Mouse (Mus musculus) limb, embryonic 15.5 days (tissue): ENCODE measurements around the gene Macrod1. TPM values are rescaled to one million over a fixed set of nuclear protein-coding genes. Genes with fewer than 3 reads are reported as not detected.

Experiments used
- ATAC-seq: fragments of 200-750 bp; cut with Nextera tagmentation; 2 replicates; pipeline ENCODE4 v1.8.0; 2017; ENCODE audit warnings: low read depth, moderate TSS enrichment; ENCODE audit not compliant: insufficient number of reproducible peaks, low FRiP score, low TSS enrichment
- H3K27ac ChIP-seq: fragments of 300-500 bp; sonication (generic); 2 replicates; pipeline ENCODE4 v1.5.1; 2015; ENCODE audit warnings: moderate library complexity, mild to moderate bottlenecking, inconsistent platforms
- H3K27me3 ChIP-seq: fragments of 300-500 bp; sonication (generic); 2 replicates; pipeline ENCODE4 v1.6.1; 2015; ENCODE audit warnings: inconsistent platforms
- H3K36me3 ChIP-seq: fragments of 300-500 bp; sonication (generic); 2 replicates; pipeline ENCODE4 v1.6.1; 2015; ENCODE audit warnings: inconsistent platforms
- H3K4me1 ChIP-seq: fragments of 300-500 bp; sonication (generic); 2 replicates; pipeline ENCODE4 v1.6.1; 2015; ENCODE audit warnings: inconsistent platforms
- H3K4me2 ChIP-seq: fragments of 300-500 bp; sonication (generic); 2 replicates; pipeline ENCODE4 v1.6.1; 2015; ENCODE audit warnings: mild to moderate bottlenecking, inconsistent platforms
- H3K4me3 ChIP-seq: fragments of 300-500 bp; sonication (generic); 2 replicates; pipeline ENCODE4 v1.5.1; 2015; ENCODE audit warnings: mild to moderate bottlenecking, inconsistent platforms
- H3K9ac ChIP-seq: fragments of 300-500 bp; sonication (generic); 2 replicates; pipeline ENCODE4 v1.6.1; 2015; ENCODE audit warnings: inconsistent platforms
- H3K9me3 ChIP-seq: fragments of 300-500 bp; sonication (generic); 2 replicates; pipeline ENCODE4 v1.6.1; 2016; ENCODE audit warnings: inconsistent platforms
- WGBS: fragments of 180-500 bp; shearing (Covaris S2); methylation state at CpG from one replicate; pipeline ENCODE4 v1.1.7; 2015; 5-methylcytosine and 5-hydroxymethylcytosine counted together
- polyA plus RNA-seq: library from polyadenylated mRNA; unstranded; fragments of >200 nt; fragmentation: Nextera tagmentation; extraction: Ambion mirVana; gene quantifications from 2 replicates; pipeline ENCODE4 v1.2.1, GENCODE M21; 2015

Gene Macrod1
- polyA plus RNA-seq, 1 experiment from 2014 or later = 18.2 TPM

GRCm38 (mm10) chr19:7108114-7108905, 51.7 kb downstream of the Macrod1 start:
- Histone ChIP-seq H3K9ac (no peak overlapping the region), H3K4me3 (no peak overlapping the region), H3K27me3 (no peaks in the 10 kb centered on the region), H3K27ac (no peak overlapping the region), H3K4me2 (no peak overlapping the region), H3K36me3 (no peaks in the 10 kb centered on the region), H3K4me1 (peaks cover 55% of the 10 kb centered on the region), H3K9me3 (no peaks in the 10 kb centered on the region)
- WGBS = 57% methylated on average over 6 of the region's 6 CpGs
- no peak for ATAC-seq

- Histone ChIP-seq H3K9ac (no peak overlapping the region), H3K36me3 (no peaks in the 10 kb centered on the region), H3K4me2 (no peak overlapping the region), H3K27ac (no peak overlapping the region), H3K9me3 (no peaks in the 10 kb centered on the region), H3K4me1 (peaks cover 52% of the 10 kb centered on the region), H3K4me3 (no peak overlapping the region), H3K27me3 (no peaks in the 10 kb centered on the region)
- WGBS = 17% methylated on average over 5 of the region's 5 CpGs
- no peak for ATAC-seq
Observed at GRCm38 (mm10) chr19:7110097-7110496, 53.5 kb downstream of the Macrod1 start.

GRCm38 (mm10) chr19:7110875-7111274, 54.3 kb downstream of the Macrod1 start:
- 29% methylated on average over 6 of the region's 6 CpGs for WGBS
- H3K9ac ChIP-seq = no peak overlapping the region
- no peaks in the 10 kb centered on the region for H3K27me3 ChIP-seq
- H3K9me3 ChIP-seq = no peaks in the 10 kb centered on the region
- ATAC-seq = no peak
- no peak overlapping the region for H3K4me2 ChIP-seq
- 0 out of 2 replicates have a peak overlapping the region, but pooled peaks have one; percentile 24 for H3K27ac ChIP-seq
- H3K4me3 ChIP-seq = no peak overlapping the region
- no peaks in the 10 kb centered on the region for H3K36me3 ChIP-seq
- H3K4me1 ChIP-seq = peaks cover 45% of the 10 kb centered on the region

GRCm38 (mm10) chr19:7111309-7111708, 54.7 kb downstream of the Macrod1 start:
- H3K4me2 ChIP-seq = no peak overlapping the region
- H3K9ac ChIP-seq = no peak overlapping the region
- ATAC-seq = no peak
- H3K27me3 ChIP-seq = no peaks in the 10 kb centered on the region
- WGBS = 83% methylated on average over 6 of the region's 6 CpGs
- peaks cover 45% of the 10 kb centered on the region for H3K4me1 ChIP-seq
- no peaks in the 10 kb centered on the region for H3K36me3 ChIP-seq
- H3K9me3 ChIP-seq = no peaks in the 10 kb centered on the region
- no peak overlapping the region for H3K27ac ChIP-seq
- no peak overlapping the region for H3K4me3 ChIP-seq

- no peaks in the 10 kb centered on the region for H3K27me3 ChIP-seq
- H3K36me3 ChIP-seq = no peaks in the 10 kb centered on the region
- H3K27ac ChIP-seq = no peak overlapping the region
- no peak overlapping the region for H3K9ac ChIP-seq
- H3K4me2 ChIP-seq = no peak overlapping the region
- ATAC-seq = no peak
- peaks cover 47% of the 10 kb centered on the region for H3K4me1 ChIP-seq
- H3K4me3 ChIP-seq = no peak overlapping the region
- 80% methylated on average over 4 of the region's 4 CpGs for WGBS
- H3K9me3 ChIP-seq = no peaks in the 10 kb centered on the region
Observed at GRCm38 (mm10) chr19:7111710-7112109, 55.1 kb downstream of the Macrod1 start.

GRCm38 (mm10) chr19:7112628-7113027, 56.0 kb downstream of the Macrod1 start:
- H3K4me1 ChIP-seq = peaks cover 53% of the 10 kb centered on the region
- no peak for ATAC-seq
- 39% methylated on average over 3 of the region's 3 CpGs for WGBS

GRCm38 (mm10) chr19:7113574-7113973, 57.0 kb downstream of the Macrod1 start:
- Histone ChIP-seq H3K9ac (0 out of 2 replicates have a peak overlapping the region, but pooled peaks have one; percentile 14), H3K27ac (peak overlapping the region; percentile 61; the same call in 1 of the 2 replicates)

More at GRCm38 (mm10) chr19:7112628-7113027, 56.0 kb downstream of the Macrod1 start:
- Histone ChIP-seq H3K4me2 (no peak overlapping the region), H3K27me3 (no peaks in the 10 kb centered on the region; the same call in 1 of the 2 replicates), H3K27ac (no peak overlapping the region), H3K4me3 (no peak overlapping the region), H3K9me3 (no peaks in the 10 kb centered on the region), H3K36me3 (no peaks in the 10 kb centered on the region), H3K9ac (no peak overlapping the region)

GRCm38 (mm10) chr19:7116038-7116731, 59.6 kb downstream of the Macrod1 start:
- Histone ChIP-seq H3K9me3 (no peaks in the 10 kb centered on the region), H3K36me3 (no peaks in the 10 kb centered on the region), H3K27ac (no peak overlapping the region), H3K4me1 (peaks cover 41% of the 10 kb centered on the region), H3K9ac (no peak overlapping the region), H3K4me2 (no peak overlapping the region), H3K4me3 (no peak overlapping the region), H3K27me3 (peaks cover 15% of the 10 kb centered on the region; the same call in 1 of the 2 replicates)
- ATAC-seq = no peak
- 88% methylated on average over 4 of the region's 4 CpGs for WGBS

More at GRCm38 (mm10) chr19:7113574-7113973, 57.0 kb downstream of the Macrod1 start:
- Histone ChIP-seq H3K36me3 (no peaks in the 10 kb centered on the region), H3K4me1 (peaks cover 53% of the 10 kb centered on the region), H3K4me3 (no peak overlapping the region), H3K27me3 (peaks cover 6% of the 10 kb centered on the region; the same call in 1 of the 2 replicates), H3K4me2 (no peak overlapping the region), H3K9me3 (no peaks in the 10 kb centered on the region)
- 19% methylated on average over 14 of the region's 14 CpGs for WGBS
- ATAC-seq = no peak

GRCm38 (mm10) chr19:7117141-7117540, 60.5 kb downstream of the Macrod1 start:
- H3K27me3 ChIP-seq = peaks cover 20% of the 10 kb centered on the region; the same call in 1 of the 2 replicates
- H3K36me3 ChIP-seq = no peaks in the 10 kb centered on the region
- H3K27ac ChIP-seq = no peak overlapping the region
- H3K4me3 ChIP-seq = no peak overlapping the region
- no peaks in the 10 kb centered on the region for H3K9me3 ChIP-seq
- no peak overlapping the region for H3K9ac ChIP-seq
- ATAC-seq = no peak
- H3K4me2 ChIP-seq = no peak overlapping the region
- H3K4me1 ChIP-seq = peaks cover 45% of the 10 kb centered on the region
- WGBS = 23% methylated on average over 4 of the region's 4 CpGs

GRCm38 (mm10) chr19:7117653-7118307, 61.2 kb downstream of the Macrod1 start:
- no peak for ATAC-seq
- H3K9me3 ChIP-seq = no peaks in the 10 kb centered on the region
- no peaks in the 10 kb centered on the region for H3K36me3 ChIP-seq
- 76% methylated on average over 8 of the region's 8 CpGs for WGBS
- peaks cover 46% of the 10 kb centered on the region for H3K4me1 ChIP-seq
- no peak overlapping the region for H3K4me2 ChIP-seq
- H3K27ac ChIP-seq = no peak overlapping the region
- H3K9ac ChIP-seq = no peak overlapping the region
- H3K27me3 ChIP-seq = peaks cover 20% of the 10 kb centered on the region; the same call in 1 of the 2 replicates
- no peak overlapping the region for H3K4me3 ChIP-seq

GRCm38 (mm10) chr19:7121252-7121651, 64.6 kb downstream of the Macrod1 start:
- Histone ChIP-seq H3K27ac (no peak overlapping the region), H3K4me1 (peaks cover 29% of the 10 kb centered on the region), H3K36me3 (no peaks in the 10 kb centered on the region), H3K4me2 (no peak overlapping the region), H3K27me3 (peaks cover 24% of the 10 kb centered on the region; the same call in 1 of the 2 replicates), H3K9ac (no peak overlapping the region), H3K4me3 (no peak overlapping the region), H3K9me3 (no peaks in the 10 kb centered on the region)
- ATAC-seq = no peak
- WGBS = 36% methylated on average over 11 of the region's 11 CpGs
